Mouse (Mus musculus) small intestine, adult 2 months (tissue): ENCODE data around the gene Pcdh15.

Experiments
- CTCF ChIP-seq: fragments of 200-500 bp; IDR thresholded peaks from 2 replicates; pipeline ENCODE4 v1.5.1; 2012; ENCODE audit warnings: low read depth, mild to moderate bottlenecking, control low read depth, inconsistent platforms, low read length, moderate library complexity, mixed read lengths; ENCODE audit not compliant: insufficient replicate concordance, insufficient read length; ENCODE audit errors: extremely low read depth
- POLR2A ChIP-seq: fragments of 200-500 bp; IDR thresholded peaks from 2 replicates; pipeline ENCODE4 v1.6.1; 2012; ENCODE audit warnings: low read depth, mild to moderate bottlenecking, control low read depth, inconsistent platforms, low read length, moderate library complexity

DNA sequence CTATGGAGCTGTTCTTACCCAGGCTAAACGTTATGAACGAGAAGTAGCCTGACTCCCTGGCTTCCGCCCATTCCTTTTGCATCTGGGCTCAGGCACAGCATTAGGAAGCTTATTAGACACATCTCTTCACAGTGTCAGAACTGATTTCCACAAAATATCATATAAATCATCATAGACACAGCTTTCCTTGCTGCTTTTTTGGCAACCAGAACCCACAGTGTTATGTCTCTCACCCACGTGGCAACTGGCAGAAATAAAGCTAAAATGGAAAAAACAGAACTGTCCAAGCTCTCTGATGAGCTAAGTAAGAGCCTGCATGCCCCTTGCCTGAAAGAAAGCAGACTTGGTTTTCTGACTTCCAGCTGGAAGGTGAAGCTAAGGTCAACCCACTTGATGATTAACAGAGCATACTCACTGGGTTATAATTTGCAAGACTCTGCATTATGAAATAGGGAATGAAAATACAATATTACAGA, 1580.9 kb downstream of the Pcdh15 start:
- TF ChIP-seq POLR2A = no peak
- no peak for TF ChIP-seq CTCF
